Mouse (Mus musculus) gastrocnemius, adult 18-20 months (tissue): Measurements from ENCODE around the gene Ip6k3. TPM values are rescaled to one million over a fixed set of nuclear protein-coding genes. Genes with fewer than 3 reads are reported as not detected.

ENCODE experiments used
- DNase-seq: peaks from one replicate; pipeline ENCODE4 v3.0.0; 2021; ENCODE audit warnings: low spot score
- total RNA-seq, 2 experiments: library from RNA; stranded (reverse); gene quantifications; 2 replicates each; pipeline ENCODE4 v1.2.3; 2021

The Ip6k3 gene
- total RNA-seq, 2 experiments from 2014 or later = 29.8 to 66.9 TPM

- peak; percentile 88 for DNase-seq
Observed at GRCm38 (mm10) chr17:27154256-27154655, 13.3 kb downstream of the Ip6k3 start.

GRCm38 (mm10) chr17:27153773-27154193 lies 13.8 kb downstream of the Ip6k3 start:
- DNase-seq = peak; percentile 89

GRCm38 (mm10) chr17:27152976-27153723 lies 14.4 kb downstream of the Ip6k3 start:
- peak; percentile 77 for DNase-seq

GRCm38 (mm10) chr17:27151411-27151810 lies 16.2 kb downstream of the Ip6k3 start:
- DNase-seq = no peak

- no peak for DNase-seq
Observed at GRCm38 (mm10) chr17:27150871-27151270, 16.7 kb downstream of the Ip6k3 start.

- DNase-seq = no peak
Observed at GRCm38 (mm10) chr17:27146323-27146923, 21.2 kb downstream of the Ip6k3 start.

GRCm38 (mm10) chr17:27144152-27144551 lies 23.4 kb downstream of the Ip6k3 start:
- no peak for DNase-seq

GRCm38 (mm10) chr17:27141971-27142450 lies 25.6 kb downstream of the Ip6k3 start:
- DNase-seq = peak; percentile 68

- no peak for DNase-seq
Observed at GRCm38 (mm10) chr17:27140262-27140661, 27.3 kb downstream of the Ip6k3 start.

- no peak for DNase-seq
Observed at GRCm38 (mm10) chr17:27139304-27139703, 28.3 kb downstream of the Ip6k3 start.

- peak; percentile 87 for DNase-seq
Observed at GRCm38 (mm10) chr17:27138396-27138795, 29.2 kb downstream of the Ip6k3 start.

GRCm38 (mm10) chr17:27134715-27135114 lies 32.9 kb downstream of the Ip6k3 start:
- no peak for DNase-seq

- no peak for DNase-seq
Observed at GRCm38 (mm10) chr17:27134187-27134586, 33.4 kb downstream of the Ip6k3 start.

GRCm38 (mm10) chr17:27133551-27134141 lies 33.9 kb downstream of the Ip6k3 start, which contains the start of gene Uqcc2:
Gene Uqcc2 (minus strand): TSS chr17:27133916.
- DNase-seq = peak; percentile 98

GRCm38 (mm10) chr17:27132238-27132637 lies 35.4 kb downstream of the Ip6k3 start:
- no peak for DNase-seq

- DNase-seq = no peak
Observed at GRCm38 (mm10) chr17:27131240-27131665, 36.3 kb downstream of the Ip6k3 start.

GRCm38 (mm10) chr17:27130246-27130645 lies 37.3 kb downstream of the Ip6k3 start:
- no peak for DNase-seq

- no peak for DNase-seq
Observed at GRCm38 (mm10) chr17:27129819-27130218, 37.8 kb downstream of the Ip6k3 start.

- DNase-seq = no peak
Observed at GRCm38 (mm10) chr17:27129291-27129690, 38.3 kb downstream of the Ip6k3 start.

- no peak for DNase-seq
Observed at GRCm38 (mm10) chr17:27128189-27128588, 39.4 kb downstream of the Ip6k3 start.

GRCm38 (mm10) chr17:27126974-27127373 lies 40.6 kb downstream of the Ip6k3 start:
- no peak for DNase-seq

GRCm38 (mm10) chr17:27125669-27126202 lies 41.9 kb downstream of the Ip6k3 start:
- DNase-seq = no peak
